In genomic region chr4:124203736-124204135, GRCm38 (mm10) we compare ENCODE assay signal across 11 mouse cellular contexts.
DNase-seq lines count a peak whose midpoint lies in the region; ATAC-seq and TF ChIP-seq lines count a peak whose summit lies in the region.
"Had no signal": no experiment of that assay in that cellular context is flagged by ENCODE, and none has a peak within 500 bp of the region (broad histone marks: within the 10 kb centered on the region; RNA-seq: fewer than 3 reads in every experiment).

No protein-coding gene starts in this region.

- no peaks in the 10 kb centered on the region for H3K4me1 ChIP-seq in kidney, embryonic 16.5 days (ENCODE audit: insufficient read depth, low read length)
- H3K4me1 ChIP-seq in liver, embryonic 14.5 days (replicated peaks; ENCODE audit: control insufficient read depth in 2 of 2, insufficient read depth in 2 of 2, low read length in 1 of 2) = no peaks in the 10 kb centered on the region
- H3K4me1 ChIP-seq: intestine, embryonic 15.5 days had no signal

- no peaks in the 10 kb centered on the region for H3K36me3 ChIP-seq in kidney, embryonic 16.5 days (ENCODE audit: insufficient read depth, low read length)
- no peaks in the 10 kb centered on the region for H3K36me3 ChIP-seq in liver, embryonic 14.5 days (replicated peaks; ENCODE audit: control insufficient read depth, insufficient read depth, low read depth)
- H3K36me3 ChIP-seq: heart, embryonic 10.5 days; intestine, embryonic 15.5 days; midbrain, embryonic 10.5 days had no signal

- 0 out of 2 replicates have a peak, but pooled peaks cover 6% of the 10 kb centered on the region for H3K9me3 ChIP-seq in kidney, embryonic 16.5 days (ENCODE audit: low read length)
- no peaks in the 10 kb centered on the region for H3K9me3 ChIP-seq in liver, embryonic 14.5 days (ENCODE audit: control insufficient read depth, low read length)
- H3K9me3 ChIP-seq: heart, embryonic 10.5 days; intestine, embryonic 15.5 days had no signal

- H3K27ac ChIP-seq in kidney, embryonic 16.5 days (ENCODE audit: low read length) = no peak overlapping the region
- H3K27ac ChIP-seq in liver, embryonic 14.5 days = no peak overlapping the region
- H3K27ac ChIP-seq: heart, embryonic 10.5 days; intestine, embryonic 15.5 days; midbrain, embryonic 10.5 days had no signal

- no peak for ATAC-seq in CD4-positive, CD25-positive, alpha-beta regulatory T cell, adult 4 months
- no peak for ATAC-seq in kidney, embryonic 16.5 days (ENCODE audit: low FRiP score, low TSS enrichment)
- no peak for ATAC-seq in liver, embryonic 14.5 days (ENCODE audit: insufficient read depth)
- ATAC-seq: intestine, embryonic 15.5 days had no signal

- 80% methylated on average over 2 of the region's 2 CpGs for WGBS in kidney, embryonic 16.5 days
- WGBS in liver, embryonic 14.5 days (ENCODE audit: insufficient replicate concordance) = 59% methylated on average over 2 of the region's 2 CpGs

- H3K4me2 ChIP-seq in kidney, embryonic 16.5 days (replicated peaks; ENCODE audit: low read depth, low read length) = no peak overlapping the region
- H3K4me2 ChIP-seq in liver, embryonic 14.5 days (ENCODE audit: low read depth) = no peak overlapping the region
- H3K4me2 ChIP-seq: intestine, embryonic 15.5 days had no signal

- TF ChIP-seq CTCF in liver, embryonic 14.5 days (IDR thresholded peaks at IDR 0.05; ENCODE audit: low read depth) = peak; percentile 70

- no peak for TF ChIP-seq EP300 in liver, embryonic 14.5 days (IDR thresholded peaks at IDR 0.05; ENCODE audit: low read depth)

- peaks cover 14% of the 10 kb centered on the region; the same call in 1 of the 2 replicates for H3K27me3 ChIP-seq in kidney, embryonic 16.5 days (ENCODE audit: insufficient read depth, low read length)
- H3K27me3 ChIP-seq in liver, embryonic 14.5 days (ENCODE audit: control insufficient read depth, insufficient read depth, low read length) = no peaks in the 10 kb centered on the region

- DNase-seq in CD4-positive, CD25-positive, alpha-beta regulatory T cell, adult 2 months (ENCODE audit: low read depth, low spot score) = peak; percentile 22
- peak; percentile 38 for DNase-seq in kidney, adult 9 months
- DNase-seq in ES-CJ7 (ENCODE audit: low read depth, low spot score) = peak; percentile 68
- DNase-seq in liver, embryonic 14.5 days (ENCODE audit: low read depth in 3 of 3, low spot score in 3 of 3) = no peak
- DNase-seq in natural killer cell, adult 2 months (ENCODE audit: low spot score in 2 of 2) = no peak
- no peak for DNase-seq in adrenal gland, adult 2 months

- no peak overlapping the region for H3K4me3 ChIP-seq in kidney, embryonic 16.5 days (ENCODE audit: low read length)
- H3K4me3 ChIP-seq in liver, embryonic 14.5 days (ENCODE audit: insufficient read depth in 1 of 2, low read depth in 2 of 2, low read length in 2 of 2) = no peak overlapping the region
- H3K4me3 ChIP-seq: heart, embryonic 10.5 days; intestine, embryonic 15.5 days; midbrain, embryonic 10.5 days had no signal

- no peak overlapping the region for H3K9ac ChIP-seq in kidney, embryonic 16.5 days (replicated peaks; ENCODE audit: low read length)
- no peak overlapping the region for H3K9ac ChIP-seq in liver, embryonic 14.5 days (replicated peaks)
- H3K9ac ChIP-seq: intestine, embryonic 15.5 days had no signal

Comparison
In these comparisons a context has a peak if more than half of its experiments do, and no peak if none do; other contexts are left out.
1. DNase-seq: peak in CD4-positive, CD25-positive, alpha-beta regulatory T cell, adult 2 months (single experiment), kidney, adult 9 months (single experiment) and ES-CJ7 (single experiment); none in liver, embryonic 14.5 days (0 of 3), natural killer cell, adult 2 months (0 of 2) and adrenal gland, adult 2 months (single experiment).